Mouse (Mus musculus): ENCODE data around the gene Fasl. TPM values are rescaled to one million over a fixed set of nuclear protein-coding genes. Genes with fewer than 3 reads are reported as not detected.

Fasl gene
- polyA plus RNA-seq, 1 experiment from 2014 or later: 0.08 TPM

DNA sequence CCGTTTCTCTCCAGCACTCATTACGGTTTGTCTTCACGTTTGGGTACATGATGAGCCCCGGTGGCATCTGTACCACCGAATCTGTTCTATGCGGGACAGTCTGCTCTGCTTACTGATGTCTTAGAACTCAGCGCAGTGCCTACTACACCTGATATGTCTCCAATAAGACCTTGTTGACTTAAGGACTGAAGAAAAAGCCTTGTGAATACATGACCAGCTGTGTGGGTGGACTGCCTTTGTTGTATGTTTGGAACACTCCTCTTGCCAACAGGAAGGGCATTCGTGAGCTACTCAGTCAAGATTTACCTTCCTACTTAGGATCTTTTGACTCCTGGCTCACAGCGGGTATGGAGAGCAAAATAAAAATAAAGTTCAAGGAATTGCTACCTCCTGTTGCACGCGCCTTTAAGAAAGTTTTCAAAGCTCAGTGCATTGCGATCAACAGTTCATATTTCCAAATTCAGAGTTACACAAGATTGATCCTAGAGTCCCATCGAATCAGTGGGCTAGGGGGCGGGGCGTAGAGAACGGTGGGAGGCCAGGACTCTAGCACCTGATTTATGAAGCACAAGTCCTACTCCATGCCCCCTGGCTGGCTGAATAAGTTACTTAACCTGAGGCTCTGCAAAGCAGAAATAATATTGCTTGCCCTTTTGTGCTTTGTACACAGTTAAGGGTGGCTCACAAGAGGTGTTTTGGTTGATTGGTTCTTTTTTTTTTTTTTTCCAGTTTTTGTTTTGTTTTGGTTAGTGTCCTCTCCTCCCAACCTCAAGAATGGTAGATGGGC lies 45.6 kb downstream of the Fasl start:
- no peak for DNase-seq
- no peak for TF ChIP-seq EP300 (IDR thresholded peaks at IDR 0.05; ENCODE audit: low read depth)
- TF ChIP-seq CTCF (IDR thresholded peaks at IDR 0.05; ENCODE audit: low read depth): no peak

DNA sequence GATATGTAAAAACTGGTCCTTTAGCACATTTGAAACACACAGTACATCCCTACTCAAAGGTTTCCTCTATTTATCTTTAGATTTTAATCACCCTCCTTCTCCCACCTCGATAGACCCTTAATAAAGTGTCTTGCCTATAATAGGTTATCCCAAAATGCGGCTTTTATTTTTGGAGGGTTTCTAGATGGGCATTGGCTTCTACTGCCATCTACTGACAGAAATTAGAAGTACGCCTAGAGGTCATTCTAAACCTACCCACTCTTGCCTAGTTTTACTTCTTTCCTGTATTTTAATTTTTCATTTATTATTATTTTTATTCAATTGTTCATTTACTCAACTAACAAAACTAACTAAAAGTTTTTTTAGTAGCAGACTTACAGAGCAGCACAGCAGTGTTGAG lies 51.4 kb downstream of the Fasl start:
- H3K4me3 ChIP-seq (ENCODE audit: low read depth, low read length): no peak overlapping the region
- H3K36me3 ChIP-seq (replicated peaks; ENCODE audit: insufficient read depth, low read length): no peaks in the 10 kb centered on the region
- H3K9me3 ChIP-seq (ENCODE audit: low read length): no peaks in the 10 kb centered on the region
- DNase-seq (no peak), ATAC-seq (no peak)
- 3% methylated on average over 3 of the region's 3 CpGs for WGBS (ENCODE audit: insufficient replicate concordance)
- no peak overlapping the region for H3K27ac ChIP-seq (ENCODE audit: low read depth)
- H3K27me3 ChIP-seq (ENCODE audit: insufficient read depth, low read length): no peaks in the 10 kb centered on the region
- no peaks in the 10 kb centered on the region for H3K4me1 ChIP-seq (ENCODE audit: insufficient read depth)
- H3K4me2 ChIP-seq (ENCODE audit: low read depth, low read length): no peak overlapping the region
- no peak for TF ChIP-seq EP300 (IDR thresholded peaks at IDR 0.05; ENCODE audit: low read depth)
- TF ChIP-seq CTCF (IDR thresholded peaks at IDR 0.05; ENCODE audit: low read depth): peak; percentile 72
- no peak overlapping the region for H3K9ac ChIP-seq (replicated peaks)

More for the DNA sequence above, 45.6 kb downstream of the Fasl start:
- H3K9ac ChIP-seq (replicated peaks): no peak overlapping the region
- H3K4me3 ChIP-seq (ENCODE audit: low read depth, low read length): no peak overlapping the region
- 82% methylated on average over 16 of the region's 16 CpGs for WGBS (ENCODE audit: insufficient replicate concordance)
- no peaks in the 10 kb centered on the region for H3K4me1 ChIP-seq (ENCODE audit: insufficient read depth)
- no peaks in the 10 kb centered on the region for H3K36me3 ChIP-seq (replicated peaks; ENCODE audit: insufficient read depth, low read length)
- H3K9me3 ChIP-seq (ENCODE audit: low read length): no peaks in the 10 kb centered on the region
- no peak overlapping the region for H3K27ac ChIP-seq (ENCODE audit: low read depth)
- H3K27me3 ChIP-seq (ENCODE audit: insufficient read depth, low read length): no peaks in the 10 kb centered on the region
- ATAC-seq: no peak
- no peak overlapping the region for H3K4me2 ChIP-seq (ENCODE audit: low read depth, low read length)

DNA sequence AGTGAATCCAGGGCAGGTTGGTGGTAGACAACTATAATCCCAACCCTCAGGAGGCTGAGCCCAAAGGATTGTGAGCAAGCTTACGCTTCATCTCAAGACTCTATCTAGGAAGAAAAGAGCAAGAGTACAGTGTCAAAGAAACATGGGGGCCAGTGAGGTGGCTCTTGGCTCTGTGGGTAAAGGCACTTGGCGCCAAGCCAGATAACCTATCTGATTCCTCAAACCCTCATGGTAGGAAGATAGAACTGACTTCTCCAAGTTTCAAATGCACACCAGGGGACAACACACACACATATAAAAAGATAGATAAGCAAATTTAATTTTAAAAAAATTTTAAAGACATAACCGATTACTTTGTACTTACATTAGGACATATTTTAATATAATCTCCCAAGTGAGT lies 52.0 kb downstream of the Fasl start:
- no peak overlapping the region for H3K9ac ChIP-seq (replicated peaks)
- H3K4me3 ChIP-seq (ENCODE audit: low read depth, low read length): no peak overlapping the region
- WGBS (ENCODE audit: insufficient replicate concordance): 51% methylated on average over 3 of the region's 3 CpGs
- TF ChIP-seq EP300 (IDR thresholded peaks at IDR 0.05; ENCODE audit: low read depth) (no peak), CTCF (IDR thresholded peaks at IDR 0.05; ENCODE audit: low read depth) (no peak)
- no peaks in the 10 kb centered on the region for H3K27me3 ChIP-seq (ENCODE audit: insufficient read depth, low read length)
- no peak overlapping the region for H3K4me2 ChIP-seq (ENCODE audit: low read depth, low read length)
- ATAC-seq (no peak), DNase-seq (no peak)
- no peaks in the 10 kb centered on the region for H3K36me3 ChIP-seq (replicated peaks; ENCODE audit: insufficient read depth, low read length)
- H3K4me1 ChIP-seq (ENCODE audit: insufficient read depth): no peaks in the 10 kb centered on the region
- H3K27ac ChIP-seq (ENCODE audit: low read depth): no peak overlapping the region
- H3K9me3 ChIP-seq (ENCODE audit: low read length): no peaks in the 10 kb centered on the region

DNA sequence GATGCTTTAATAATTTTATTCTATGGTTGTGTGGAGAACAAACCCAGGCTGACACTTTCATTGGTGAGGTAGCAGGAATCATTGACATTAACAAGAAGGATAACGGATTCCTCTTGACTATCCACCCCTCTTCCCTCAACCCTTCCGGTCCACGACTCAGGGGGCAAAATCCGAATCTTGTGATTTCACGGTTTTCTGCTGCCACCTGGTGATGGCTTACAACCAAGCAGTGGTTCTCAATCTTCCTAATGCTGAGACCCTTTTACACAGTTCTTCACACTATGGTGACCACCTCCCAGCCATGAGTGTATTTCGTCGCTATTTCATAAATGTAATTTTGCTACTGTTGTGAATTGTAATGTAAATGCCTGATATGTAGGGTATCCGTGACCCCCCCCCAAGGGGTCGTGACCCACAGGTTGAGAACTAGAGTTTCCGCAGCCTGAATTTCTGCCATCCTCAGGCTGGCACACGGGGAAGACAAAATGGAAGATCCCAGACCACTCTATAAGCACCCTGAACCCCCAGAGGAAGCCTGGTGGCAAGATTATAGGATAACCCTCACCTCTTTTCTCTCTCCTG lies 52.7 kb downstream of the Fasl start:
- no peak overlapping the region for H3K27ac ChIP-seq (ENCODE audit: low read depth)
- no peak for ATAC-seq
- no peaks in the 10 kb centered on the region for H3K36me3 ChIP-seq (replicated peaks; ENCODE audit: insufficient read depth, low read length)
- 0 out of 2 replicates have a peak overlapping the region, but pooled peaks have one; percentile 5 for H3K9ac ChIP-seq (replicated peaks)
- WGBS (ENCODE audit: insufficient replicate concordance): 43% methylated on average over 11 of the region's 11 CpGs
- no peaks in the 10 kb centered on the region for H3K27me3 ChIP-seq (ENCODE audit: insufficient read depth, low read length)
- TF ChIP-seq CTCF (IDR thresholded peaks at IDR 0.05; ENCODE audit: low read depth): peak; percentile 51
- TF ChIP-seq EP300 (IDR thresholded peaks at IDR 0.05; ENCODE audit: low read depth): no peak
- no peak for DNase-seq
- no peaks in the 10 kb centered on the region for H3K4me1 ChIP-seq (ENCODE audit: insufficient read depth)
- peak overlapping the region; percentile 63 for H3K4me2 ChIP-seq (ENCODE audit: low read depth, low read length)
- no peaks in the 10 kb centered on the region for H3K9me3 ChIP-seq (ENCODE audit: low read length)
- H3K4me3 ChIP-seq (ENCODE audit: low read depth, low read length): peak overlapping the region; percentile 27; the same call in 1 of the 2 replicates

DNA sequence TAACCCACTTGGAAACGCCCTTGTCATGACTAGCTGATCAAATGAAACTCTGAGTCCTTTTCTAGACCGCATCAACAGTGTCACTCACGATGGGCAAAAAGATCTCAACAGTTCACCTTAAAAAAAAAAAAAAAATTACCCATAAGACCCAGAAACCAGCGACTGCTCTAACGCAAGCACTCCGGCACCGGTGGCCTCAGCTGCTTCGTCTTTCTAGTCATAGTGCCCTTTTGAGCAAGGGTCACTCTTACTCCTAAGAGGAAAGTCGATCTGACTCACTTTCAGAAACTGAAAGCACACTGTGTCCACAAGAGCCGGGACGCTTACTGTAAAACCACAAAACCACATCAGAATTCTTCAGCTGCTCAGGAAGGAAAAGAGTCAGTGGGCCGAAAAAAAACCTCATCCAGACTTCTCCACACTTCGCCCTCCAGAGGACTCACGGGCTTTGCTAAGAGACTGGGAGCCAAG lies 53.5 kb downstream of the Fasl start:
- ATAC-seq (peak; percentile 45; the same call in 1 of the 2 replicates), DNase-seq (no peak)
- TF ChIP-seq CTCF (IDR thresholded peaks at IDR 0.05; ENCODE audit: low read depth) (no peak), EP300 (IDR thresholded peaks at IDR 0.05; ENCODE audit: low read depth) (no peak)
- H3K4me1 ChIP-seq (ENCODE audit: insufficient read depth): no peaks in the 10 kb centered on the region
- no peaks in the 10 kb centered on the region for H3K9me3 ChIP-seq (ENCODE audit: low read length)
- H3K4me2 ChIP-seq (ENCODE audit: low read depth, low read length): peak overlapping the region; percentile 63
- WGBS (ENCODE audit: insufficient replicate concordance): 32% methylated on average over 14 of the region's 14 CpGs
- no peaks in the 10 kb centered on the region for H3K36me3 ChIP-seq (replicated peaks; ENCODE audit: insufficient read depth, low read length)
- H3K9ac ChIP-seq (replicated peaks): 0 out of 2 replicates have a peak overlapping the region, but pooled peaks have one; percentile 5
- H3K27ac ChIP-seq (ENCODE audit: low read depth): no peak overlapping the region
- H3K27me3 ChIP-seq (ENCODE audit: insufficient read depth, low read length): no peaks in the 10 kb centered on the region
- peak overlapping the region; percentile 27; the same call in 1 of the 2 replicates for H3K4me3 ChIP-seq (ENCODE audit: low read depth, low read length)

DNA sequence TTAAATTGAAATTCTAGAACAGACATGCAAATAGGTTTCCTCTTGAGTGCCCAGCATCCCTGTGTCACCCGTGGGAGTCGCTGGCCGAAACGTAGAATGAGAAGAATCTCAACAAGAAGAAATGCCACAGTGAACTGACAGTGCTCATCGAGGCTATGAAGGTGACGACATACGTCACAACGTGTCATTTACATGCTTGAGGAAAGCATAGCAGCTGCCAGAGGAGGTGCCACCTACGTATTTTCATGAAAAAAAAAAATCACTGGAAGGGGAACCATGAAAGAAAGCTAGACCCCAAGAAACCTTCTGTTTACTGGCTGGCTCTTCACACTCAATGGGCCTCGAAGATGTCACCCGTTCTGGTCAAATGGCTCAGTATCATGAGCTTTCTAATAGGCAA lies 54.0 kb downstream of the Fasl start:
- Histone ChIP-seq H3K4me1 (ENCODE audit: insufficient read depth) (no peaks in the 10 kb centered on the region), H3K9ac (replicated peaks) (no peak overlapping the region), H3K27me3 (ENCODE audit: insufficient read depth, low read length) (no peaks in the 10 kb centered on the region), H3K36me3 (replicated peaks; ENCODE audit: insufficient read depth, low read length) (no peaks in the 10 kb centered on the region), H3K9me3 (ENCODE audit: low read length) (no peaks in the 10 kb centered on the region), H3K4me3 (ENCODE audit: low read depth, low read length) (0 out of 2 replicates have a peak overlapping the region, but pooled peaks have one; percentile 27), H3K27ac (ENCODE audit: low read depth) (no peak overlapping the region), H3K4me2 (ENCODE audit: low read depth, low read length) (peak overlapping the region; percentile 20; the same call in 1 of the 2 replicates)
- WGBS (ENCODE audit: insufficient replicate concordance): 62% methylated on average over 11 of the region's 11 CpGs
- no peak for TF ChIP-seq EP300 (IDR thresholded peaks at IDR 0.05; ENCODE audit: low read depth)
- no peak for TF ChIP-seq CTCF (IDR thresholded peaks at IDR 0.05; ENCODE audit: low read depth)
- ATAC-seq (no peak), DNase-seq (no peak)

Other genes starting within 250 kb of the Fasl start
- 6.3 and 8.6 TPM in 2 replicates for gene Suco, start 88.2 kb upstream of the Fasl start, polyA plus RNA-seq (2015; fragmentation: Nextera tagmentation; extraction: Ambion mirVana)
- gene Pigc, start 180.7 kb upstream of the Fasl start, polyA plus RNA-seq (2015; fragmentation: Nextera tagmentation; extraction: Ambion mirVana): 17.7 and 20.7 TPM in 2 replicates
- not detected in 2 replicates for gene 4930558K02Rik, start 191.1 kb upstream of the Fasl start, polyA plus RNA-seq (2015; fragmentation: Nextera tagmentation; extraction: Ambion mirVana)

All from liver, postnatal 0 days (tissue).